Mouse (Mus musculus): ENCODE data around the gene Alk. TPM values are rescaled to one million over a fixed set of nuclear protein-coding genes. Genes with fewer than 3 reads are reported as not detected.

Alk gene
- polyA plus RNA-seq, 1 experiment from 2014 or later: 0.07 TPM

GRCm38 (mm10) chr17:72477889-72478405 lies 126.5 kb downstream of the Alk start:
- DNase-seq: no peak
- Histone ChIP-seq H3K4me2 (ENCODE audit: low read depth, low read length) (no peak overlapping the region), H3K36me3 (replicated peaks; ENCODE audit: insufficient read depth, low read length) (no peaks in the 10 kb centered on the region), H3K4me1 (ENCODE audit: insufficient read depth) (no peaks in the 10 kb centered on the region), H3K27me3 (ENCODE audit: insufficient read depth, low read length) (no peaks in the 10 kb centered on the region), H3K9ac (replicated peaks) (no peak overlapping the region), H3K4me3 (ENCODE audit: low read depth, low read length) (no peak overlapping the region), H3K27ac (ENCODE audit: low read depth) (no peak overlapping the region), H3K9me3 (ENCODE audit: low read length) (no peaks in the 10 kb centered on the region)
- WGBS (ENCODE audit: insufficient replicate concordance): 58% methylated on average over 5 of the region's 5 CpGs
- no peak for ATAC-seq
- TF ChIP-seq CTCF (IDR thresholded peaks at IDR 0.05; ENCODE audit: low read depth): no peak
- no peak for TF ChIP-seq EP300 (IDR thresholded peaks at IDR 0.05; ENCODE audit: low read depth)

DNA sequence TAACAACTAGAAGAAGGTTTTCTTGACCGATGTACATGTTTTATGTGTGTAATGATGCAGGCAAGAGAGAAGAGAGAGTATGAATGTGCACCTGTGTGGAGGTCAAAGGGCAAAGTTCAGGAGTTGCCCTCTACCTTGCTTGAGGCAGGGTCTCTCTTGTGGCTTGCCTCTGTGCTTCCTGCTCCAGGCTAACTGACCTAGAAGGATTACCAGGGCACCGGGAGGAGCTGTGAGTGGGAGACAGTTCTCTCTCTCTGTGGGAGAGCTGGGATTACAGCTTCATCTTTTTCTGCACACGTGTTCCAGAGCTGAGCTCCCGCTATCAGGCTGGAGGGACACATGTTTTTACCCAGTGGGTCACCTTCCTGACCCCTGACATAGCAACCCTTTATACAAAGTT lies 127.5 kb downstream of the Alk start:
- Histone ChIP-seq H3K9me3 (ENCODE audit: low read length) (no peaks in the 10 kb centered on the region), H3K4me3 (ENCODE audit: low read depth, low read length) (no peak overlapping the region), H3K27ac (ENCODE audit: low read depth) (no peak overlapping the region), H3K4me1 (ENCODE audit: insufficient read depth) (no peaks in the 10 kb centered on the region), H3K36me3 (replicated peaks; ENCODE audit: insufficient read depth, low read length) (no peaks in the 10 kb centered on the region), H3K9ac (replicated peaks) (no peak overlapping the region), H3K4me2 (ENCODE audit: low read depth, low read length) (no peak overlapping the region), H3K27me3 (ENCODE audit: insufficient read depth, low read length) (no peaks in the 10 kb centered on the region)
- DNase-seq (no peak), ATAC-seq (no peak)
- WGBS (ENCODE audit: insufficient replicate concordance): 53% methylated on average over 4 of the region's 4 CpGs
- no peak for TF ChIP-seq EP300 (IDR thresholded peaks at IDR 0.05; ENCODE audit: low read depth)
- no peak for TF ChIP-seq CTCF (IDR thresholded peaks at IDR 0.05; ENCODE audit: low read depth)

GRCm38 (mm10) chr17:72474166-72474565 lies 130.3 kb downstream of the Alk start:
- H3K4me1 ChIP-seq (ENCODE audit: insufficient read depth): no peaks in the 10 kb centered on the region
- no peak for ATAC-seq
- WGBS (ENCODE audit: insufficient replicate concordance): 71% methylated on average over 5 of the region's 5 CpGs
- no peak for DNase-seq
- no peak overlapping the region for H3K27ac ChIP-seq (ENCODE audit: low read depth)
- no peaks in the 10 kb centered on the region for H3K27me3 ChIP-seq (ENCODE audit: insufficient read depth, low read length)
- no peaks in the 10 kb centered on the region for H3K9me3 ChIP-seq (ENCODE audit: low read length)
- no peak overlapping the region for H3K4me3 ChIP-seq (ENCODE audit: low read depth, low read length)
- H3K9ac ChIP-seq (replicated peaks): no peak overlapping the region
- no peak overlapping the region for H3K4me2 ChIP-seq (ENCODE audit: low read depth, low read length)
- no peak for TF ChIP-seq EP300 (IDR thresholded peaks at IDR 0.05; ENCODE audit: low read depth)
- no peak for TF ChIP-seq CTCF (IDR thresholded peaks at IDR 0.05; ENCODE audit: low read depth)
- no peaks in the 10 kb centered on the region for H3K36me3 ChIP-seq (replicated peaks; ENCODE audit: insufficient read depth, low read length)

- 67% methylated on average over 4 of the region's 4 CpGs for WGBS (ENCODE audit: insufficient replicate concordance)
- Histone ChIP-seq H3K9me3 (ENCODE audit: low read length) (no peaks in the 10 kb centered on the region), H3K27me3 (ENCODE audit: insufficient read depth, low read length) (no peaks in the 10 kb centered on the region), H3K9ac (replicated peaks) (no peak overlapping the region), H3K27ac (ENCODE audit: low read depth) (no peak overlapping the region), H3K36me3 (replicated peaks; ENCODE audit: insufficient read depth, low read length) (no peaks in the 10 kb centered on the region), H3K4me2 (ENCODE audit: low read depth, low read length) (no peak overlapping the region), H3K4me1 (ENCODE audit: insufficient read depth) (no peaks in the 10 kb centered on the region), H3K4me3 (ENCODE audit: low read depth, low read length) (no peak overlapping the region)
- no peak for DNase-seq
- TF ChIP-seq CTCF (IDR thresholded peaks at IDR 0.05; ENCODE audit: low read depth) (no peak), EP300 (IDR thresholded peaks at IDR 0.05; ENCODE audit: low read depth) (no peak)
- no peak for ATAC-seq
Measured at GRCm38 (mm10) chr17:72448477-72448876, 155.9 kb downstream of the Alk start.

DNA sequence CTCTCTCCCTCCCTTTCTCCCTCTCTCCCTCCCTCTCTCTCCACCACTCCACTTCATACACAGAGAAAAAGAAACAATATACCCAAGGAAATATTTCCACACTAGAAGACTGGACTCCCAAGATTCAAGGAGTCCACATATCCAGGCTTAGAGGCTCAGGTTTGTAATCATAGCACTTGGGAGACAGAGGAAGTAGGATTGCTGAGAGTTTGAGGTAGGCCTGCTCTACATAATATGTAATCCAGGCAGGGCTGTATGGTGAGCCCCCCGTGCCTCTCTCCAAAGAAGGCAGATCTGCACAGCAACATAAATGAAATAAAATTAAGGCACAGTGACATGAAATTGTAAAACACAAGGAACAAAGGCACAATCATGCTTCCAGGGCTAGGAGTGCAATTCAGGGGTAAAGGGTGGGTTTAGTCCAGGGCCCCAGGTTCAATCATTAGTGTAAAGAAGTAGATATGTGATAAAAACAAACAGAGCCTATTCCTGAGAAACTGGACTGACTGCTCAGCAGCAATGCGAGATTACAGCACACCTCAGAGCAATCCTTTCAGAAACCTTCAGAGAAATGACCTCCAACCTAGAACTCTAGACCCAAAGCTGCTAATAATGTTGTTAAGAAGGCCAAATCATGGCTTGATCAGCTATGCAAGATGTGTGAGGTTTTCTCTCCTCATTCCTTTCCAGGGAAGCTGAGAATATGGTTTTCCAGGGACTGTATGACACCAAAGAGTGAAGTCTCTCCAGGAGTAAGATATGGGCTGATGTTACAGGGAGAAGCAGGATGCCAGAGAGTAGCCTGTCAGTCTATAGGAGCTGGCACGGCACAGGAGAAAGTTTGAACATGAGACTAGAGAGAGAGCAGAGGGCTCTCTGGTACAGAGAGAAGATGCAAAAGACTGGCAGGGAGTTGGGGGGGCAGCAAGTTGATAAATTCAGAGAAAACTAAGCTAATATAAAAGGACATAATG lies 158.9 kb downstream of the Alk start:
- ATAC-seq: no peak
- Histone ChIP-seq H3K4me2 (ENCODE audit: low read depth, low read length) (no peak overlapping the region), H3K4me3 (ENCODE audit: low read depth, low read length) (no peak overlapping the region), H3K9me3 (ENCODE audit: low read length) (no peaks in the 10 kb centered on the region), H3K36me3 (replicated peaks; ENCODE audit: insufficient read depth, low read length) (no peaks in the 10 kb centered on the region), H3K27me3 (ENCODE audit: insufficient read depth, low read length) (no peaks in the 10 kb centered on the region), H3K9ac (replicated peaks) (no peak overlapping the region), H3K4me1 (ENCODE audit: insufficient read depth) (no peaks in the 10 kb centered on the region), H3K27ac (ENCODE audit: low read depth) (no peak overlapping the region)
- DNase-seq: no peak
- no peak for TF ChIP-seq CTCF (IDR thresholded peaks at IDR 0.05; ENCODE audit: low read depth)
- no peak for TF ChIP-seq EP300 (IDR thresholded peaks at IDR 0.05; ENCODE audit: low read depth)
- WGBS (ENCODE audit: insufficient replicate concordance): 59% methylated on average over 3 of the region's 3 CpGs

DNA sequence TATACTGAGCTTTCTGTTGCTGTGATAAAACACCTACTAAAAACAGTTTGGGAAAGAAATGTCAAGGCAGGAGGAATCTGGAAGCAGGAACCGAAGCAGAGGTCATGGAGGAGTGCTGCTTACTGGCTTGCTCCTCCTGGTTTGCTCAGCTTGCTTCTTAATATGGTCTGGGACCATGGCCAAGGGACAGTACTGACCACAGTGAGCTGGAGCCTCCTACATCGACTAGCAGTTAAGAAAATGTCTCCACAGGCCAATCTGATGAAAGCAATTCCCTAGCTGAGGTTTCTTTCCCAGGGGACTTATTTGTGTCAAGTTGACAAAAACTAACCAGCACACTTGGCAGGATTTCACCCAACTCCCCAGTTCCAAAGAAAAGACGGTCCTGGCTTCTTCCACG lies 187.0 kb downstream of the Alk start:
- Histone ChIP-seq H3K36me3 (replicated peaks; ENCODE audit: insufficient read depth, low read length) (no peaks in the 10 kb centered on the region), H3K9me3 (ENCODE audit: low read length) (no peaks in the 10 kb centered on the region), H3K4me2 (ENCODE audit: low read depth, low read length) (no peak overlapping the region), H3K27ac (ENCODE audit: low read depth) (no peak overlapping the region), H3K9ac (replicated peaks) (no peak overlapping the region), H3K27me3 (ENCODE audit: insufficient read depth, low read length) (no peaks in the 10 kb centered on the region), H3K4me1 (ENCODE audit: insufficient read depth) (no peaks in the 10 kb centered on the region), H3K4me3 (ENCODE audit: low read depth, low read length) (no peak overlapping the region)
- TF ChIP-seq EP300 (IDR thresholded peaks at IDR 0.05; ENCODE audit: low read depth): no peak
- no peak for TF ChIP-seq CTCF (IDR thresholded peaks at IDR 0.05; ENCODE audit: low read depth)
- no peak for DNase-seq
- ATAC-seq: no peak
- WGBS (ENCODE audit: insufficient replicate concordance): 57% methylated on average over 4 of the region's 4 CpGs

All from liver, postnatal 0 days (tissue).